Comparison of ENCODE assay signal across 12 mouse cellular contexts in the genomic region with DNA sequence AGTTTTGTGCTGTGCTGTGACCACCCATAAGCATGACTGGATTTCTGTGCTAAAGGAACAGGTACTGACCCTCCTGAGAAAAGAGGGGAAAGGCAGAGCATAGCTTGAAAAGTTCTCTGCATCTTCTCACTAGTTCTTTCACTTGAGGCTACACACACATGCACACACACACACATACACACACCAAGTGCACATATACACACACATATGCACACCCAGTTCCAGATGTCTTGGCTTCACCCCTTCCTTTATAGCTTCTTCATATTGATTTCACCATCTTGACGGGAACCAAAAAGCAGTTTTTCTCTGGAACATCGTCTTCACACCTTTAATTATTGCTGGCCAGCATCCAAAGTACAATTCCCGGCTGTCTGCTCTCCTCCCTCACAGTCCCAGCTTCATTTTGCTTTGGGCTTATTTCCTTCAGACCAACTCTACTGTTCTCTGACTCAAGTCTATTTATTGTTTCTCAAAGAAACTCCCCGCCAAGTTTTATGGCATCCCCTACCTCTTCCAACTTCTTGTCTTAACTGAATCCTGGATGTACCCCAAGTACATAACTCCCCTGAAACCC.
DNase-seq lines count a peak whose midpoint lies in the region.
"Had no signal": no experiment of that assay in that cellular context is flagged by ENCODE, and none has a peak within 500 bp of the region (broad histone marks: within the 10 kb centered on the region; RNA-seq: fewer than 3 reads in every experiment).

No protein-coding gene starts in this region.

- intact Hi-C loops in left cerebral cortex, postnatal 36 days (cut with DNase I), result no loop called here

- DNase-seq in layer of hippocampus, adult 11-12 months (ENCODE audit: low spot score), result peak; percentile 13
- DNase-seq in layer of hippocampus, adult 9-10 months (ENCODE audit: low spot score), result no peak
- DNase-seq in frontal cortex, postnatal 36 days (ENCODE audit: low spot score in 2 of 2), result peak; percentile 21 to 63
- DNase-seq in left cerebral cortex, postnatal 36 days (ENCODE audit: low spot score in 2 of 2), result peak; percentile 13 to 24
- DNase-seq in right cerebral cortex, postnatal 4 days, result peak; percentile 1
- no peak for DNase-seq in thymus, postnatal 4 days
- DNase-seq in retina, embryonic 14.5 days (ENCODE audit: low spot score), result no peak
- DNase-seq: cerebellum, adult 11-12 months; cerebellum, postnatal 36 days; heart, adult 18-20 months; kidney, adult 18-20 months; lung, embryonic 14.5 days had no signal

Comparison
In these comparisons a context has a peak if more than half of its experiments do, and no peak if none do; other contexts are left out.
1. DNase-seq: peak in layer of hippocampus, adult 11-12 months (single experiment), frontal cortex, postnatal 36 days (2 of 2), left cerebral cortex, postnatal 36 days (2 of 2) and right cerebral cortex, postnatal 4 days (single experiment); none in layer of hippocampus, adult 9-10 months (single experiment), thymus, postnatal 4 days (single experiment) and retina, embryonic 14.5 days (single experiment).